Comparison of ENCODE assay signal across 8 mouse cellular contexts in the genomic region with DNA sequence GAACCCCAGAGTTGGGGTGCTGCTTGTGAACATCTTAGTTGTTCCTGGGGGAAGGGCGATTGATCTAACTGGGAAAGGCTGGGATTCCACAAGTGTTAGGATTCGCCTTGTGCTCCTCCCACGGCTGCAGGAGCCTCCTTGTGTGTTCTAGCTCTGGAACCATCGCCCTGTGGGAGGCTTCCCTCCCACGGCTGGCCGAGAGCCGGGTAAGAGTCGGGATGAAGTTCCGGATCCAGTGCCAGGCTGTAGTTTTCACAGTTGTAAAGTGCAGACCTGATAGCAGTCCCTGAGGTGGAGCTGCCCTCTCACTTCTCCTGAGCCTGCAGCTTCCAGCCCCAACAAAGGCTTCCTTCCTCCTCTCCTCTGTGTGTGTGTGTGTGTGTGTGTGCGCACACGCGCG. TPM values are rescaled to one million over a fixed set of nuclear protein-coding genes. Genes with fewer than 3 reads are reported as not detected.
DNase-seq lines count a peak whose midpoint lies in the region; ATAC-seq lines count a peak whose summit lies in the region.

No protein-coding gene starts in this region.

- WGBS in neural tube, embryonic 12.5 days, result 61% methylated on average over 13 of the region's 13 CpGs
- WGBS in hindbrain, embryonic 15.5 days, result 55% methylated on average over 13 of the region's 13 CpGs
- 74% methylated on average over 13 of the region's 13 CpGs for WGBS in limb, embryonic 13.5 days

- DNase-seq in adrenal gland, adult 2 months, result peak; percentile 66
- DNase-seq in adrenal gland, postnatal 4 days (ENCODE audit: low spot score in 2 of 2), result no peak
- DNase-seq in neural tube, embryonic 10.5 days (ENCODE audit: extremely low spot score, low spot score), result no peak
- peak; percentile 65 for DNase-seq in ovary, postnatal 36 days (ENCODE audit: low spot score)

- H3K9ac ChIP-seq in neural tube, embryonic 12.5 days, result no peak overlapping the region
- no peak overlapping the region for H3K9ac ChIP-seq in hindbrain, embryonic 15.5 days
- H3K9ac ChIP-seq in limb, embryonic 13.5 days, result peak overlapping the region; percentile 54

- no peak overlapping the region for H3K27ac ChIP-seq in neural tube, embryonic 12.5 days
- H3K27ac ChIP-seq in hindbrain, embryonic 15.5 days (replicated peaks), result 0 out of 2 replicates have a peak overlapping the region, but pooled peaks have one; percentile 2
- H3K27ac ChIP-seq in limb, embryonic 13.5 days, result no peak overlapping the region; the same call in 1 of the 2 replicates

- no peaks in the 10 kb centered on the region for H3K9me3 ChIP-seq in neural tube, embryonic 12.5 days
- H3K9me3 ChIP-seq in hindbrain, embryonic 15.5 days, result no peaks in the 10 kb centered on the region
- no peaks in the 10 kb centered on the region for H3K9me3 ChIP-seq in limb, embryonic 13.5 days

- ATAC-seq in neural tube, embryonic 12.5 days (ENCODE audit: low FRiP score, low read depth), result no peak
- ATAC-seq in hindbrain, embryonic 15.5 days (ENCODE audit: low FRiP score, low read depth), result no peak
- no peak for ATAC-seq in limb, embryonic 13.5 days (ENCODE audit: low FRiP score, low read depth)
- ATAC-seq in granulocyte monocyte progenitor cell, adult 5-6 weeks (replicated peaks; ENCODE audit: poor library complexity, severe bottlenecking), result no peak

- H3K36me3 ChIP-seq in neural tube, embryonic 12.5 days, result no peaks in the 10 kb centered on the region
- H3K36me3 ChIP-seq in hindbrain, embryonic 15.5 days, result no peaks in the 10 kb centered on the region
- peaks cover 15% of the 10 kb centered on the region for H3K36me3 ChIP-seq in limb, embryonic 13.5 days

- peaks cover 28% of the 10 kb centered on the region for H3K4me1 ChIP-seq in neural tube, embryonic 12.5 days
- peaks cover 44% of the 10 kb centered on the region for H3K4me1 ChIP-seq in hindbrain, embryonic 15.5 days (replicated peaks)
- peaks cover 42% of the 10 kb centered on the region for H3K4me1 ChIP-seq in limb, embryonic 13.5 days

- no peak overlapping the region for H3K4me3 ChIP-seq in neural tube, embryonic 12.5 days
- no peak overlapping the region; the same call in 1 of the 2 replicates for H3K4me3 ChIP-seq in hindbrain, embryonic 15.5 days
- 0 out of 2 replicates have a peak overlapping the region, but pooled peaks have one; percentile 4 for H3K4me3 ChIP-seq in limb, embryonic 13.5 days

- peak overlapping the region; percentile 77; the same call in 1 of the 2 replicates for H3K4me2 ChIP-seq in neural tube, embryonic 12.5 days (replicated peaks)
- H3K4me2 ChIP-seq in hindbrain, embryonic 15.5 days, result peak overlapping the region; percentile 21
- H3K4me2 ChIP-seq in limb, embryonic 13.5 days (replicated peaks), result peak overlapping the region; percentile 78

- H3K27me3 ChIP-seq in neural tube, embryonic 12.5 days (replicated peaks), result no peaks in the 10 kb centered on the region
- no peaks in the 10 kb centered on the region for H3K27me3 ChIP-seq in hindbrain, embryonic 15.5 days
- H3K27me3 ChIP-seq in limb, embryonic 13.5 days, result no peaks in the 10 kb centered on the region

RNA-seq across cellular contexts. Expression of a gene that starts 2.6 kb away (rescaled TPM):
- total RNA-seq in adrenal gland, adult 2 months (2021), result 100 to 1,000 TPM in 1 of 2 experiments, 10 to 100 TPM in 1; 63.4 to 125 TPM
- polyA plus RNA-seq in adrenal gland, adult 2 months (2012; rRNA removed), result 124 and 125 TPM in 2 replicates
- 10 to 100 TPM; 68.3 to 74.4 TPM for total RNA-seq in adrenal gland, postnatal 4 days (2021)
- polyA plus RNA-seq in neural tube, embryonic 12.5 days (2016; fragmentation: Nextera tagmentation; extraction: Ambion mirVana), result 48.8 and 50.9 TPM in 2 replicates
- 43.8 and 46.4 TPM in 2 replicates for polyA plus RNA-seq in hindbrain, embryonic 15.5 days (2015; fragmentation: Nextera tagmentation; extraction: Ambion mirVana)
- 105 and 111 TPM in 2 replicates for polyA plus RNA-seq in limb, embryonic 13.5 days (2015; fragmentation: Nextera tagmentation; extraction: Ambion mirVana)
- total RNA-seq in granulocyte monocyte progenitor cell, adult 5-6 weeks (2014; fragmentation: Nextera tagmentation), result 14.0 and 19.5 TPM in 2 replicates
- 5.3 and 6.2 TPM in 2 replicates for total RNA-seq in granulocyte monocyte progenitor cell, adult 5-6 weeks (2017)

RNA-seq across cellular contexts. Expression of a gene that starts 2.9 kb away (rescaled TPM):
- total RNA-seq in adrenal gland, adult 2 months (2021), result 10 to 100 TPM in 1 of 2 experiments, 1 to 10 TPM in 1; 8.8 to 17.8 TPM
- 19.7 and 22.5 TPM in 2 replicates for polyA plus RNA-seq in adrenal gland, adult 2 months (2012; rRNA removed)
- total RNA-seq in adrenal gland, postnatal 4 days (2021), result 10 to 100 TPM; 19.2 to 22.5 TPM
- polyA plus RNA-seq in neural tube, embryonic 12.5 days (2016; fragmentation: Nextera tagmentation; extraction: Ambion mirVana), result 5.5 and 7.5 TPM in 2 replicates
- 3.7 TPM in 2 replicates for polyA plus RNA-seq in hindbrain, embryonic 15.5 days (2015; fragmentation: Nextera tagmentation; extraction: Ambion mirVana)
- polyA plus RNA-seq in limb, embryonic 13.5 days (2015; fragmentation: Nextera tagmentation; extraction: Ambion mirVana), result 7.2 and 11.0 TPM in 2 replicates
- total RNA-seq in granulocyte monocyte progenitor cell, adult 5-6 weeks (2014; fragmentation: Nextera tagmentation), result 16.7 and 31.1 TPM in 2 replicates
- total RNA-seq in granulocyte monocyte progenitor cell, adult 5-6 weeks (2017), result 6.8 and 8.6 TPM in 2 replicates

RNA-seq across cellular contexts. Expression of a gene that starts 57.9 kb away (rescaled TPM):
- 100 to 1,000 TPM in 1 of 2 experiments, 10 to 100 TPM in 1; 87.7 to 107 TPM for total RNA-seq in adrenal gland, adult 2 months (2021)
- polyA plus RNA-seq in adrenal gland, adult 2 months (2012; rRNA removed), result 61.6 and 71.6 TPM in 2 replicates
- 100 to 1,000 TPM; 128 to 142 TPM for total RNA-seq in adrenal gland, postnatal 4 days (2021)
- polyA plus RNA-seq in neural tube, embryonic 12.5 days (2016; fragmentation: Nextera tagmentation; extraction: Ambion mirVana), result 481 and 504 TPM in 2 replicates
- polyA plus RNA-seq in hindbrain, embryonic 15.5 days (2015; fragmentation: Nextera tagmentation; extraction: Ambion mirVana), result 578 and 629 TPM in 2 replicates
- 112 and 113 TPM in 2 replicates for polyA plus RNA-seq in limb, embryonic 13.5 days (2015; fragmentation: Nextera tagmentation; extraction: Ambion mirVana)
- total RNA-seq in granulocyte monocyte progenitor cell, adult 5-6 weeks (2014; fragmentation: Nextera tagmentation), result 45.3 and 48.2 TPM in 2 replicates
- total RNA-seq in granulocyte monocyte progenitor cell, adult 5-6 weeks (2017), result 26.7 and 42.1 TPM in 2 replicates

Comparison
In these comparisons a context has a peak if more than half of its experiments do, and no peak if none do; other contexts are left out.
1. DNase-seq: peak in adrenal gland, adult 2 months (single experiment) and ovary, postnatal 36 days (single experiment); none in adrenal gland, postnatal 4 days (0 of 2) and neural tube, embryonic 10.5 days (single experiment).
2. H3K4me2 ChIP-seq: peak in every context shown above with its lines; median percentile 78 in limb, embryonic 13.5 days; 77 in neural tube, embryonic 12.5 days; 21 in hindbrain, embryonic 15.5 days.